Mouse (Mus musculus) midbrain, embryonic 16.5 days (tissue): Measurements from ENCODE around the gene Ccdc177. TPM values are rescaled to one million over a fixed set of nuclear protein-coding genes. Genes with fewer than 3 reads are reported as not detected.

Experiments used
- ATAC-seq: fragments of 200-750 bp; cut with Nextera tagmentation; 2 replicates; pipeline ENCODE4 v1.8.0; 2017; ENCODE audit warnings: moderate TSS enrichment
- H3K27ac ChIP-seq: fragments of 300-500 bp; sonication (generic); 2 replicates; pipeline ENCODE4 v1.5.1; 2014; ENCODE audit warnings: mild to moderate bottlenecking, low read length, mixed read lengths
- H3K27me3 ChIP-seq: fragments of 300-500 bp; sonication (generic); 2 replicates; pipeline ENCODE4 v1.6.1; 2014; ENCODE audit warnings: low read depth, low read length, mixed read lengths; ENCODE audit not compliant: control insufficient read depth, insufficient read depth
- H3K36me3 ChIP-seq: fragments of 300-500 bp; sonication (generic); 2 replicates; pipeline ENCODE4 v1.6.1; 2014; ENCODE audit warnings: mild to moderate bottlenecking, low read length, moderate library complexity, mixed read lengths; ENCODE audit not compliant: control insufficient read depth, insufficient read depth
- H3K4me1 ChIP-seq: fragments of 300-500 bp; sonication (generic); 2 replicates; pipeline ENCODE4 v1.6.1; 2014; ENCODE audit warnings: mild to moderate bottlenecking, low read length, mixed read lengths; ENCODE audit not compliant: control insufficient read depth, insufficient read depth
- H3K4me2 ChIP-seq: fragments of 300-500 bp; sonication (generic); 2 replicates; pipeline ENCODE4 v1.6.1; 2014; ENCODE audit warnings: mild to moderate bottlenecking, low read length, mixed read lengths
- H3K4me3 ChIP-seq: fragments of 300-500 bp; sonication (generic); 2 replicates; pipeline ENCODE4 v1.5.1; 2014; ENCODE audit warnings: low read depth, mild to moderate bottlenecking, low read length, moderate library complexity, mixed read lengths
- H3K9ac ChIP-seq: fragments of 300-500 bp; sonication (generic); 2 replicates; pipeline ENCODE4 v1.6.1; 2014; ENCODE audit warnings: low read depth, low read length, mixed read lengths
- H3K9me3 ChIP-seq: fragments of 300-500 bp; sonication (generic); replicated peaks from 2 replicates; pipeline ENCODE4 v1.6.1; 2014; ENCODE audit warnings: mild to moderate bottlenecking, low read length, mixed read lengths; ENCODE audit not compliant: control insufficient read depth, poor library complexity, severe bottlenecking
- WGBS: fragments of 180-500 bp; shearing (Covaris S2); extraction: QIAGEN DNeasy Blood & Tissue Kit; methylation state at CpG from one replicate; pipeline ENCODE4 v1.1.7; 2014; 5-methylcytosine and 5-hydroxymethylcytosine counted together
- polyA plus RNA-seq: library from polyadenylated mRNA; unstranded; fragments of >200 nt; fragmentation: Nextera tagmentation; extraction: Ambion mirVana; gene quantifications from 2 replicates; pipeline ENCODE4 v1.2.1, GENCODE M21; 2015

Gene Ccdc177
- 3.8 and 3.9 TPM in 2 replicates for polyA plus RNA-seq

DNA sequence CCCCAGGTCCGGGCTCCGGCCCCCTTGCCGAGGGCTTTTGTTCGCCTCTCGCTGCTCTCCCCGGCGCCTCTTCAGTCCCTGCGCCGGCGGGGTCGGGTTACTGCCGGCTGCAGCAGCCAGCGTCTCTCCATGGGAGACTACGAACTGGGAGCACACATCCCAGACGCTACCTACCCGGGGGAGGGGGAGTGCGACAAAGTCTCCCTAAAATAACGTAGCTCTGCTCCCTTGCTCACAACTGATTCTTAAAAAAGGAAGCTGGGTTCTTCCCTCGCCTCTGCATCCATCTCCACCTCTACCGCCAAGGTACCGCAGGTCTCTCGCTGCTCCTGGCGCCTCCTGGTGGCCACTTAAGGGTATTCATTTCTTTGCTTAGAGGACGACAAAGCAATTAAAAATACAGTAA, at the start of gene Ccdc177:
Ccdc177 (minus strand) TSS at position 292 of the 406 bp plus-strand sequence.
- peaks cover 36% of the 10 kb centered on the region for H3K36me3 ChIP-seq
- peaks cover 27% of the 10 kb centered on the region for H3K9me3 ChIP-seq
- H3K4me3 ChIP-seq, result peak within 1 kb of the TSS; percentile 69
- under 1% methylated on average over 24 of the region's 24 CpGs for WGBS
- peak; percentile 82 for ATAC-seq
- peak within 1 kb of the TSS; percentile 97 for H3K27ac ChIP-seq
- peaks cover 19% of the 10 kb centered on the region for H3K4me1 ChIP-seq
- no peaks in the 10 kb centered on the region for H3K27me3 ChIP-seq
- H3K4me2 ChIP-seq, result peak within 1 kb of the TSS; percentile 85
- H3K9ac ChIP-seq, result peak within 1 kb of the TSS; percentile 94

GRCm38 (mm10) chr12:80810005-80810404, 49.5 kb upstream of the Ccdc177 start:
- H3K4me3 ChIP-seq, result no peak overlapping the region
- no peak for ATAC-seq
- H3K9me3 ChIP-seq, result no peaks in the 10 kb centered on the region
- no peak overlapping the region for H3K27ac ChIP-seq
- no peak overlapping the region for H3K9ac ChIP-seq
- no peaks in the 10 kb centered on the region for H3K36me3 ChIP-seq
- H3K4me1 ChIP-seq, result peaks cover 6% of the 10 kb centered on the region
- WGBS, result 86% methylated on average over 2 of the region's 2 CpGs
- H3K4me2 ChIP-seq, result no peak overlapping the region
- H3K27me3 ChIP-seq, result no peaks in the 10 kb centered on the region

DNA sequence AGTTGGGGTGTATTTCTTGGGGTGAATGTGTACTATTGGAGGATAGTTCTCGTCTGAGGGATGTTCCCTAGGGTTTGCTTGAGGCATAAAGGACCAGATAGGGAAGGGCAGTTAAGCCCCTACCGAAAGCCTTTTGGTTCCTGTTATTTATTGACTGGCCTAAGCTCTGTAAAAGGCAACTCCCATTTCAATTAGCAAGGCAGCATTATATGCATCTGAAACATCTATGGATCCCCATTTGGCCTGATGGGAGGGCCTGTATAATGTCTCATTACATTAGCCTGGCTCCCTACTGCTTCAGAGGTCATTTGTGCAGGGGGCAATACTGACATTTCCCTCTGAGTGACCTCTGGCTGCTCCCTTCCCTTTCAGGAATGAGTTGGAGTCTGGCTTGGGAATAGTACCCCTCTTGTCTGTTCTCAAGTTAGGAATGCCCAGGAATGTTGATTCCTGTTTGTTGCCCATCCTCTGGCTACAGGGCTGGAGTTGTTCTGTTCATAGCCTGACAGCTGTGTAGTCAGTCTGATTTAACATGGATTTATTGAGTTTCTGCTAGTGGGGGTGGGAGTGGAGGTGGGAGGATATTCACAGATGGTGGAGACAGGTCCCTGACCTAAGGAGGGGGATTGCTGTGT, 47.1 kb upstream of the Ccdc177 start:
- 25% methylated on average over 2 of the region's 2 CpGs for WGBS

GRCm38 (mm10) chr12:80804861-80805428, 44.5 kb upstream of the Ccdc177 start:
- Histone ChIP-seq H3K4me2 (no peak overlapping the region), H3K27ac (no peak overlapping the region), H3K4me3 (no peak overlapping the region), H3K9me3 (no peaks in the 10 kb centered on the region), H3K4me1 (peaks cover 3% of the 10 kb centered on the region; the same call in 1 of the 2 replicates), H3K36me3 (no peaks in the 10 kb centered on the region), H3K27me3 (no peaks in the 10 kb centered on the region), H3K9ac (no peak overlapping the region)
- ATAC-seq, result no peak
- 96% methylated on average over 6 of the region's 6 CpGs for WGBS

More for the DNA sequence above, 47.1 kb upstream of the Ccdc177 start:
- Histone ChIP-seq H3K4me2 (no peak overlapping the region), H3K9ac (no peak overlapping the region), H3K27ac (no peak overlapping the region), H3K36me3 (no peaks in the 10 kb centered on the region), H3K4me3 (no peak overlapping the region), H3K4me1 (peaks cover 6% of the 10 kb centered on the region; the same call in 1 of the 2 replicates), H3K27me3 (no peaks in the 10 kb centered on the region), H3K9me3 (no peaks in the 10 kb centered on the region)
- ATAC-seq, result no peak

GRCm38 (mm10) chr12:80803924-80804323, 43.4 kb upstream of the Ccdc177 start:
- 44% methylated on average over 3 of the region's 3 CpGs for WGBS

GRCm38 (mm10) chr12:80801443-80801842, 41.0 kb upstream of the Ccdc177 start:
- H3K4me3 ChIP-seq, result no peak overlapping the region
- no peaks in the 10 kb centered on the region for H3K4me1 ChIP-seq
- no peak for ATAC-seq
- H3K36me3 ChIP-seq, result no peaks in the 10 kb centered on the region
- H3K9ac ChIP-seq, result no peak overlapping the region
- no peaks in the 10 kb centered on the region for H3K9me3 ChIP-seq
- no peak overlapping the region for H3K4me2 ChIP-seq
- 100% methylated on average over 1 of the region's 1 CpGs for WGBS
- no peaks in the 10 kb centered on the region for H3K27me3 ChIP-seq
- no peak overlapping the region for H3K27ac ChIP-seq

More at GRCm38 (mm10) chr12:80803924-80804323, 43.4 kb upstream of the Ccdc177 start:
- no peaks in the 10 kb centered on the region for H3K36me3 ChIP-seq
- H3K27me3 ChIP-seq, result no peaks in the 10 kb centered on the region
- H3K27ac ChIP-seq, result no peak overlapping the region
- H3K4me1 ChIP-seq, result peaks cover 3% of the 10 kb centered on the region; the same call in 1 of the 2 replicates
- no peak overlapping the region for H3K4me3 ChIP-seq
- H3K9ac ChIP-seq, result no peak overlapping the region
- H3K9me3 ChIP-seq, result no peaks in the 10 kb centered on the region
- H3K4me2 ChIP-seq, result no peak overlapping the region
- ATAC-seq, result no peak

DNA sequence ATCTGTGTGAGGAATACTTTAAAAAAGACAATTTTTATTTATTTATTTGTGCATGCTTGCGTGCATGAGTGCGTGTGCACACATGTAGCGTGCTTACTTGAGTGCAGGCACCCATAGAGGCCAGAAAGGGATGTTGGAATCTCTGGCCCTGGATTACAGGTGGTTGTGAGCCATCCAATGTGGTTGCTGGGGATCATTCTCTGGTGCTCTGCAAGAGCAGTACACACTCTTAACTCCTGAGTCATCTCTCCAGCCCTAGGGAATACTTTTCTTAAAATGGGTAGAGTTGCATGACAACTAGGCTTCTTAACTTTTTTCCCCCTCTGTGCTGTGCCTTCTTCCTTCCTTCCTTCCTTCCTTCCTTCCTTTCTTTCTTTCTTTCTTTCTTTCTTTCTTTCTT, 39.7 kb upstream of the Ccdc177 start:
- no peak for ATAC-seq
- no peaks in the 10 kb centered on the region for H3K9me3 ChIP-seq
- no peaks in the 10 kb centered on the region for H3K36me3 ChIP-seq
- no peak overlapping the region for H3K27ac ChIP-seq
- no peak overlapping the region for H3K4me2 ChIP-seq
- no peak overlapping the region for H3K9ac ChIP-seq
- 98% methylated on average over 3 of the region's 3 CpGs for WGBS
- H3K4me3 ChIP-seq, result no peak overlapping the region
- H3K4me1 ChIP-seq, result no peaks in the 10 kb centered on the region
- H3K27me3 ChIP-seq, result no peaks in the 10 kb centered on the region

GRCm38 (mm10) chr12:80798271-80798670, 37.8 kb upstream of the Ccdc177 start:
- no peak overlapping the region for H3K9ac ChIP-seq
- H3K4me3 ChIP-seq, result no peak overlapping the region
- H3K9me3 ChIP-seq, result no peaks in the 10 kb centered on the region
- H3K27me3 ChIP-seq, result no peaks in the 10 kb centered on the region
- no peaks in the 10 kb centered on the region for H3K4me1 ChIP-seq
- no peaks in the 10 kb centered on the region for H3K36me3 ChIP-seq
- no peak overlapping the region for H3K27ac ChIP-seq
- no peak overlapping the region for H3K4me2 ChIP-seq
- ATAC-seq, result no peak

DNA sequence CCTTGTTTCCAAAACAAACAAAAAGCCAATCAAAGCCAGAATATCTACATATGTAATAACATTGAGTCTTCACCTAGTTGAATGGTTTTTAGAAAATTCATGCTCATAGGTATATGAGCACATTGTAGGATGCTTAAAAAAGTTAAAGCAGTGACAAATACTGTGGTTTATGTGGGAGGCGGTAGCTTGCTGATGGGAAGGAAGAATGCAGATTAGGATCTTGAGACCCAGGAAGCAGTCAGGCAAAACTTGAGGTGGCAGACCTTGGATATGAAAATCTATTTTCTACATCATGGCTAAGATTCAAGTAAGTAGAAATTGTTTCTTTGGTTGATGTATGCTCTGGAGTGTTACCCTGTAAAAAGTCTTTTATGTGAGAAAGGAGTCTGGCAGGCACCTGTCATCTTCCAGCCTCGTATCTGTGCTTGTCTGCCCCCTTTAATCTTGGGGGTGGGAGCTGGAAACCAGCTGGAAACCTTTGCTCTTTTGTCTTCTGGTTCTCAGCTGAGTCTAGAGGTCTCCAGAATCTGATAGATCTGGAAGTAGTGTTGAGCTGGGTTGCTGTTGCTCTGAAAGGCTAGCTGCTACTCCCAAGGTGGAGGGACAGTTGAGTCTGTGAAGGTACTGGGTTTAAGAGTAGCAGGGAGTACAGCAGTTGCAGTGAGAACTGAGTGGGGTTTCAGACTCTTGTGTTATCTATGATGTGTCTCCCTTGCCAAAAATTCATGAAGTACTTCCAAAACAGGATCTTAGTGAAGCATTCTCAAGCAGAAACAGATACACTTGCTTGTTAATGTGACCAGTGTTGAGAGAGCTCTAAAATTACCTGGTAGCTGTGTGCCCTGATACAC, 34.7 kb upstream of the Ccdc177 start:
- Histone ChIP-seq H3K4me2 (no peak overlapping the region), H3K27me3 (no peaks in the 10 kb centered on the region), H3K9me3 (no peaks in the 10 kb centered on the region), H3K36me3 (no peaks in the 10 kb centered on the region), H3K9ac (no peak overlapping the region), H3K4me3 (no peak overlapping the region), H3K4me1 (peaks cover 14% of the 10 kb centered on the region), H3K27ac (no peak overlapping the region)
- no peak for ATAC-seq
- 54% methylated on average over 2 of the region's 2 CpGs for WGBS
